Mouse (Mus musculus): ENCODE results near the gene Plagl2.

Gene Plagl2

DNA sequence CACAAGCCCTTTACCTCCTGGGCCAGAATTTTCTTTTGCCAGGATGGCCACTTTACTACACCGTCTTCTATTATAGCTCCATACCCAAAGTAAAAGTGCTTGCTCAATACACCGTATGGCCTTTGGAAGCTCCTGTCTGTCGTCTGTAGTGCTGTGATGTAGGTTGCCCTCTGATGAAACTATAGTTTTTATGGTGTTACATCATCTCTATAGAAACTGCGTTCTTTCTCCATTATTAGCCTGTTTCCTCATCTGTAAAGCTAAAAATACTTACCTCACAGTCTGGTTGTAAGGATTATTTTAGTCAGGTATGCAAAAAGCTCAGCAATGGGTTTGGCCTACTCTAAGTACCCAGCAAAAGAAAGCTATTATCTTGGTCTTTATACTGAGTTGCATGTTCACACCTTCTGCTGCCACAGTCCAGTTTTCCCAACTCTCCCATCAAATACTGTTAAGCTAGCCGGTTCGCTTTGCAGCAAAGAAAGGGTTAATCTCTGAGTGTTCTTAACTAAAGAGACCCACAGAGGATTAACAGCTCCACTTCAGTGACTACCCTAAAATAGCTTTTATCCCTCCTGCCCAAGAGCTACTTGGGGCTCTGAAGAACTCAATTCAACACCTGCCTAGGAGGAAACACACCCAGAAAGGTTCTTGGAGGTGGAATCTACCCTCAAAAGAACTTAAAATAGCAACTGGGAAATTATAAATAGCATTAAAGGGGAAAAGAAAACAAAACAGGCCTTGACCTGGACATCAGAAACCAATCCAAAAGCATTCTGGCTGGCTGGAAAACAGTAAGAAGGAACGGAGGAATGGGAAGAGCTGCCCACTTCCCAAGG, 2.0 kb downstream of the Plagl2 start:
- peak; percentile 52 for DNase-seq (ENCODE audit: low spot score)

DNA sequence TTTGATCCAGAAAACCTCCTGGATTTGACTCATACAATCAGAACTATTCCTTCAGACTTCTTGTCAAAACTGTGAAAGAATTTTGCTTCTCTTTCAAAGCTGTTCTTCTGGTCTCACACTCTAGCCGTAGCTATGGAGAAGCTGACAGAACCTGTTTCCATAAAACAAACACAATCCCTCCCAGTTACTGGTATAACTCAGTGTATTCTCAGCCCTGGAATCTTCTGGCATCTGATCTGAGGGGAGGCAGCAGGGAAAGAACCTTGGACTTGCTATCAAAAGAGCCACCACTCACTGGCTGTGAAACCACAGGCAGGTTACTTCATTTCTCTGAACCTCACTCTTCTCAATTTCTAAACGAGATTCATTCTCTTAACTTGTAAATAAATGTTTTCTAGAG, 2.8 kb downstream of the Plagl2 start:
- no peak for DNase-seq (ENCODE audit: low spot score)

DNA sequence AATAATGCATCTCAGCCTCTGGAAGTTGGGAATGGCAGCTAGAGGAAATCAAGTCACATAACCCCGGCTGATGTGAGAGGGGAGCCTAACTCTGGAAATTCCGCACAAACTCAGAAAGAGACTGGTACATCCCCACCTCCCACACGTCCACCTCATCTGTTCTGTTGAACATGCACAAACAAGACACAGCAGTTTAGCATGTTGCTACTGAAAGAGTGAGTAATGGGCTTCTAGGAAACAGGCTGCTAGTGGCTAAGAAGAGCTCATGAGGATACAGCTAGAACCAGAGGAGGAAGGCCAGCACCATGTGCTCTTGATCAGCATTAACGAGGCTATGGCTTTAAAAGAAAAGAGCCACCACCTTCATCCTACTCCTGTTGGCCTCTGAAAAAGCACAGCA, 3.3 kb downstream of the Plagl2 start:
- DNase-seq (ENCODE audit: low spot score) = no peak

DNA sequence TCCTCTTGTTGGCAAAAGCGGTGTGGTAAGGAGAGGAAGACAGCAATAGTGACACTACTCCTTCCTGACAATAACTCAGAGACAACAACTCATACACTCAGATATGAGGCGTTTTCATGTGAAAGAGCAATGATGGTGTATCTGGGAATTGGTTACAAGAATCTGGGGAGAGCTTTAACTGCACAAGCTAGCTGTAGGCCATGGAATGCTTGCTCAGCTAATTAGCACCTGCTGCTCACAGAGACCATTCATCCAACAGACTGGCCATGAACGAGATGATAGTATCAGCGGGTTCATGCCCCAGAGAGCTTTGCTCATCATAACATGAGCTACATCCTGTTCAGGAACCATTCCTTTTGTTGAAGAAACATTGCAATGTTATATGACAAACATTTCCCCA, 4.0 kb downstream of the Plagl2 start:
- no peak for DNase-seq (ENCODE audit: low spot score)

DNA sequence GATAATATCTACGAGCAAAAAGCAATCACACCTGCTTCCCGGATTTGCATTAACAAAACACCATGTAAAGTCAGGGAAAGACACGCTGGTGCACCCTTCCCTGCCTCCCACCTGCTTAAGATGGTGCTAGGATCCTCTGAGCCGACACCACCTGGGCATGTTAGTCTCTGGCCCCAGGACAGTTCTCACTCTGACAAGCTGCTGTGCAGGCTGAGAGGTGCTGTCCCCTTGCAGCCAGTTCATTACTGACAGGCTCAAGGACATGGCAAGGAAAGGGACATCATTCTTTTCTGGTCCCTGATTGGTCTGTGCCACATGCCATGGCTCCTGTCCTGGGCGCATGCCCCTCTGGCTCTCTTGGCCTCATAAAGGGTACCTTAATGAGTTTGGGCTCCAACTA, 12.7 kb downstream of the Plagl2 start:
- no peak for DNase-seq (ENCODE audit: low spot score)

DNA sequence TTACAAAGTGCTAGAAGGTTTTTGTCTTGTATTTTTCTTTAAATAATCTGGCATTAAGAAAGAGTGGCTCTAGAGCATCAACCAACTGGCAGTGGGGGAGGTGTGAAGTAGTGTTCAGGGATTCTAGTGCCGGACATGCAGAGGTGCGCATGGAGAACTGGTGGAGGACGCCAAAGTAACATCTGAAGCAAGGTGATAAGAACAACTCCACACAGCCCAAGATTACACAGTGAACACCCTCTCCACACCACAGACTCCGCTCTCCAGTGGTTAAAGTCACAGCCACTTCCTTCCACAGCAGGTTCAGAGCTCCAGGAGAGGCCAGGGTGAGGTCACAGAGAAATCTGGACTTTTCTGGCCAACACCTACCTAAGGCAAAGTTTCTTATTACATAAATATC, 13.3 kb downstream of the Plagl2 start:
- DNase-seq (ENCODE audit: low spot score) = no peak

DNA sequence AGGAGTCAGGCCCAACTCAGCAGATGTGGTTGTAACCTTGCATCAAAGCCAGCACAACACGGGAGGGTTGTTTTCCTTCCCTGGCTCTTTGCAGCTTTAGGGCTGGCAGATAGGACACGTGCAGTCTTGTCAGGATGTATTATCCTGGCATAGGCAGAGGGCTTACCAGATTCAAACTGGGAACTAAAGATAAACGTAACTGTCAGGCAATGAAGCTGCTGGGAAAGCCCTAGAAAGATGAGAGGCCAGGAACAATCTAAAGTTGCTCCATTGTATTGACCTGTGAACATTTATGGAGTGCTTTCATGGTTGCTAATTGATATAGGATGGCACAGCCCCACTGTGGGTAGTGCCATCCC, 15.7 kb downstream of the Plagl2 start:
- DNase-seq (ENCODE audit: low spot score) = no peak

DNA sequence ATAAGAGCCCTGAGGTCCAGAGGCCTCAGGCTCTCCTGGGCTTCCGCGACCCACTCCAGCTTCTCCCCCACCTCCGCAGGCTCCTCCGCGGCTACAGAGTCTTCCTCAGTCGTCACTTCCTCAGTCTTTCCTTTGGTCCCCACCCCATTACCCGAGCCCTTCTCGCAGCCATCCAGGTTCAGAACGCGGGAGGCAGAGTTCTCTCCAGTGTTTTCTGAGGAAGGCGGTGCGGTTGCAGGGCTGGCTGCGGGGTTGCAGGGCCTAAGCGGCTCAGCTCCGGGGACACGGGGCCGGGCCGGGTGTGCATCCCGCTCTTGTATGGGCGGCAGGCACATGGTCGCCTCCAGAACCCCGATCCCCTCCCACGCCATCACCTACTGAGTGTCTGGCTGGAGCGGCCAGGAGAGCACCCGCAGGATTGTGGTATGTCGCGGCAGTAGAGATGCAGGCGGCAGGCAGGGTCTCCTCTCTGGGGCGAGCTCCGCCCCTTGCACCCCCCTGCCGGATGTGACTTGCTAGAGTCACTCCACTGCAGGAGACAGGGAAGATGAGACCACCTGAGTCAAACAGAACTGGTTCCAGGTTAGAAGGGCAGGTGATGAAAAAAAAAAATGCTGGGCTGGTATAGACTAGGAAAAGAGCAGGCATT, 16.2 kb downstream of the Plagl2 start, which contains the start of gene Tspyl3:
TSS of gene Tspyl3 (minus strand) at position 496 of the 649 bp plus-strand sequence.
- DNase-seq (ENCODE audit: low spot score) = peak; percentile 59

DNA sequence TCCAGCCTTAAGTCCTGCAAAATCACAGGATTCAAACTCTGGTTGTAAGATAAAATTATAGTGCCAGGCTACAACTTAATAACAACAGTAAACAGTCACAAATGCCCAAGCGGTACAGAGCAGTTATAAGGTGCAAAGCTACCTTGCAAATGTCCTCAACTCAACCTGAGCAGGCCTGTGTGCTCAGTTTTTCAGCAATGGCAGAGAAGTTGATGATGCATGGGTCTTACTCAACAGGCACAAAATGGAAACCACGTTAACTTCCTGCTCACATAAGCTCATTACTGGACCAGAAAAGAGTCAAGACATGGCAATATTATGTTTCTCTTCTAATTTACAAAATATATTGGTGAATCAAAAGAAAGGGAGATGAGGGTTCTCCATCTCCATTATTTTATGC, 18.7 kb downstream of the Plagl2 start:
- DNase-seq (ENCODE audit: low spot score) = no peak

DNA sequence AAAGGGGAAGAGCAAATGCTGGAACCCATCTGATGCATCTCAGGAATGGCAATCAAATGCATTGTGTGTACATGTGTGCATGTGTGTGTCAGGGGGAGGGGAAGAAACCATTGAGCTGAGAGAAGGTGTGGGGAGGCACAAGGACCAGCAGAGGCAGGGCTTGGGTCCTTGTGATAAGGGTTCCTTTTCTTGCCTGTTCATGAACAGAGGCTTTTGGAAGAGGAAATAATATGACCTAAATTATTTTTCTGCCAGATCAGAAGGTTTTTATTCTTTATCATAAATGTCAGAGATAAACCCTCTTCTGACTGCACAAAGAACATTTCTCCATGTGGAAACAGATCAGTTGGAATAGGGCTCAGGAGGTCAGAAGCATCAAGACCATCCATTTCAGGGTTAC, 19.1 kb downstream of the Plagl2 start:
- DNase-seq (ENCODE audit: low spot score) = no peak

DNA sequence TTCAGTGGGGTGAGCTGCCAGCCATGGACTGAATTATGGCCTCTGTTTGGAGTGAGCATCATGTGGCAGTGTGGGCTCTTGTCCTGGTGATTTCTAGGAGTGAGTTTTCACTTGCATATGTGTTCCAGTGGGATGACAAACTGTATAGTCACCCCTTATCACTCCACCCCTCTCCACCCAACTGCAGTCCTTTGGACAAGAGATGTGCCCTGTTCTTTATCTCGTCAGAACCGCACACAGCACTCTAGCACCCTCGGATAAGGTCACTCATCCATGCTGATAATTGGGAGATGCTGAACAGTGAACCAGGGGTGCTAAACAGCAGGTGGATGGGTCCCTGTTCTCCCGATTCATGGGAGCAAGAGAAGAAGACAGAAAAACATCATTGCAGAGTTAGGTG, 19.6 kb downstream of the Plagl2 start:
- no peak for DNase-seq (ENCODE audit: low spot score)

DNA sequence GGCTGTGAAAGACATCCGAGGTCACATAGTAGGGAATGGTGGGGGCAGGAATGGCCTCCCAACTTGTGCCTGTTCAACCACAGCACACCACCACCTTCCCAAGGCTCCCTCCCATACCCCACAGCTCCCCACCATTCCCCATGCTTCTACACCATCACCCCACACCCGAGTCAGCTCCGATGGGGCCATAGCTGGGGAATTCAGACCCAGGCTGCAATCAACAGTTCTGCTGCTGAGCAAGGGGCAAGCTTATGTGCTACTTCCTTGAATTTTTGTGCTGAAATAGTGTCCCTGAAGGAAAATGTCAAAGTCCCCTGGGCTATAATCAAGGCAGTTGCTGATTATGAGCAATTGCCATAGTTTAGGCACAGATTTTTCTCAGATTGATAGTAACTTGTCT, 22.7 kb downstream of the Plagl2 start:
- no peak for DNase-seq (ENCODE audit: low spot score)

DNA sequence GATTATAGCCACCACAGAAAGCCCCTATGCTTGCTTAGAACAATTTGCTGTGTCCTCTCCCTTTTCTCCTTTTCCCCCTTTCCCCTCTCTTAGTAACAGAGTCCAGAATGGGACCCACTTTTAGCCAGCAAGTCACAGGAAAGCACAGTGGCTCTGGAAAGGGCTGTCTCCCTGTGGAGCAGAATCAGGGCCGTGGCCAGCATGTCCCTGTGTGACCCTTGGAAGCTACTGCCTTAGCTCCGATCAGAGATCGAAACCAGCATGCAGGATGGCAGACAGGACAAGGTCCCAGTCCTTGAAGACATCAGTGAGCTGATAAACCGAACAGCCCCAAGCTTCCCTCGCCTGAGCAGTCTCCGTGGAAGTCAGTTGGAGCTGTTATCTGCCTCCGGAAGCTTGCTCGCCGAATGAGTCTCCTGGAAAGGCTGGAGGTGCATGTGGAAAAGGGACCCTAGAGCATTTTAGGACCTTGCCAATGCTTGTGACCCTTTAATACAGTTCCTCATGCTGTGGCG, 23.3 kb downstream of the Plagl2 start:
- DNase-seq (ENCODE audit: low spot score) = no peak

DNA sequence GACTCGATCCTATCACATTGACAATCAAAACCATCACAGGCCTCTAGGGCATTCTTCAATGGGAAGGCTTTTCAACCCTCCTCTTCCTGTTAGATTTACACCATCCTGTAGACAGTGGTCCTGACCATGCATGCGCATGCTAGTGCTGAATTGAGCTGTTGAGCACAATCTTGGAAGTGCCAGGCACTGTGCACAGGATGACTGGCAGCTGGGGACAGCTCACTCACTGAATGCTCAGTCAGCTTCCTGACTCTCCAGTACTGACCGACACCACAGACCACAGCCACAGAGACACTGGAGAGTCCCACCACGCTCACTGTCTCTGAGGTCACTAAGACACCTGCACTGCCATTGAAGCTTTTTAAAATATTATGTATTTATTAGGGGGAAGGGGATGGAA, 25.8 kb downstream of the Plagl2 start:
- DNase-seq (ENCODE audit: low spot score) = no peak

DNA sequence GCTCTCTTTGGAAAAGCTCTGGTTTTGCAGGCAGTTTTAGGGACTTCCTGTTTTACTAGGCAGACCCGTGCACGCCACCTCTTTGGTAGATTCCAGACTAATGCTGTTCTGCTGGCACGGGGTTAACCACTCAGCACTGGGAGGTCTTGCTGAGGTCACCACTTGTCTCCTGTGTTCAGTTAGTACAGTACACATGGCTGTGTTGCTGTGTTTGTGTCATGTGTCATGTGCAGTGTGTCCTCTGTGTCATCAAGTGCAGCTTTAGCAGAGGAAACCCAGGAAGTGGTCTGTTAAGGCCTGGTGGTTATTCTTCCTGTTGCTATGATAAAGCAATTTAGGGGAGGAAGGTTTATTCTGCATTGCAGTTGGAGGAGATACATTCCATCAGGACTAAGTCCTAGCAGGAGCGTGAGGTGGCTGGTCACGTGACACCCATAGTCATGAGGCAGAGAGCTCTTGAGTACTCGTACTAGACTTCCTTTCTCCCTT, 26.4 kb downstream of the Plagl2 start:
- DNase-seq (ENCODE audit: low spot score) = no peak

DNA sequence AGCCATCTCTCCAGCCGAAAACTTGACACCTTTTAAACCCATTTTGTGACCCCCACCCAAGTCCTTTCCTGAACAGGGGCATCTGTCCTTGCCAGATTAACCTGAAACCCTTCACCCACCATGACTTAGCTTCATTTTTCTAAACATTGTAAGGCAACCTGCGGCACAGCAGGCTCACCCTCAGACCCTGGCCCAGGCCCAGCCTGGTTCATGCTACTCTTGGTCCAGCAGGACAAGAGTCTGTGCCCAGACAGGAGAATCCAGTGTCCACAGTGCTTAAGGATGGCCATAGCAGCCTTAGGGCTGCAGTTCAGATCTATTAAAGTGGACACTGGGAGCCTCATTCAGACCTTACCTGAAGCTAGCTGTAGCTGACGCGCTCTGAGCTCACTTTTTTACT, 27.9 kb downstream of the Plagl2 start:
- no peak for DNase-seq (ENCODE audit: low spot score)

DNA sequence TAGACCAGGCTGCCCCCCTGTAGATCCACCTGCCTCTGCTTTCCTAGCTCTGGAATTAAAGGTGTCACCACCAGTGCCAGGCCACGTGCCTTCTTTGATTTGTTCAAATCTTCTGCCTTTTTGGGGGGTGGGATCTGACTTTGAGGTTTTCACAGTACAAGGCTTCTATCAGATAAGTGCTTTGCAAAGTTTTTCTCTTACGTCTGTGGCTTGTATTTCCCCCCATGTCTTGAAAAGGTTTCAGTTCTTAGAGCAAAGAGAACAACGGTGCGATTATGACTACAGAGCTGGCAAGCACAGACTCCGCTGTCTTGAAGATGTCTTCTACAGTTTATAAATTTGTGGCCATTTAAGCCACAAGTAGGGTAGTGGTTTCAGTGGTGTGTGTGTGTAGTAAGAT, 29.8 kb downstream of the Plagl2 start:
- DNase-seq (ENCODE audit: low spot score) = no peak

DNA sequence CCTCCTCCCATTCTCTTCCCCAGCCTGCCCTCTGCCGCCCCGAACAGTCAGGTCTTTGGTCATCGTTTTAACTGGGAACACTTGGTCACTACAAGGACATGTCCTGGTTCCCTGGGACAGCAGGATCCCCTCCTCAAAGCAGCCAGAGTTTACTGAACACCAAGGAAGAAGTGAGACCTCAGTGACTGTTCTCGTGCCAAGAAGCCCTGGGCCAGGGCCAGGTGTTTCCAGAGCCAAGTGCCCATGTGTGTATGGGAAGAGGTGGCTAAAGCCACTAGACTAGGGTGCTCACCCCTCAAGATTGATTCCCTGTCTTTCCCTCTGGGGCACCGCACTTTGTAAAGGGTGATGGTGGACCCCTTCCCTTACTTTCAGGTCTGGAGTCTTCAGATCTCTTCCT, 31.9 kb downstream of the Plagl2 start:
- DNase-seq (ENCODE audit: low spot score) = no peak

DNA sequence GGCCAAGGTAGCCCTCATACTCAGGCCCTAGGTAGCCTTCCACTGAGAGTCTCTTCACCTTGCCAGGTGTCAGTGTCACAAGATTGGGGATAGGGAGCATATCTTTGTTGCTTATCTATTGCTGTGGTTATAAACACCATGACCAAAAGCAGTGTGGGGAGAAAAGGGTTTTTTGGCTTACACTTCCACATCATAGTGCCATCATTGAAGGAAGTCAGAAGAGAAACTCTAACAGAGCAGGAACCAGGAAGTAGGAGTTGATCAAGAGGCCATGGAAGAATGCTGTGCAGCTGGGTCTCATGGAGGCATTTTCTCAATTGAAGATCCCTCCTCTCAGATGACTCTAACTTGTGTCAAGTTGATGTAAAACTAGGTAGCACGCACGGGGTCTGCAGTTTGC, 33.1 kb downstream of the Plagl2 start:
- no peak for DNase-seq (ENCODE audit: low spot score)

DNA sequence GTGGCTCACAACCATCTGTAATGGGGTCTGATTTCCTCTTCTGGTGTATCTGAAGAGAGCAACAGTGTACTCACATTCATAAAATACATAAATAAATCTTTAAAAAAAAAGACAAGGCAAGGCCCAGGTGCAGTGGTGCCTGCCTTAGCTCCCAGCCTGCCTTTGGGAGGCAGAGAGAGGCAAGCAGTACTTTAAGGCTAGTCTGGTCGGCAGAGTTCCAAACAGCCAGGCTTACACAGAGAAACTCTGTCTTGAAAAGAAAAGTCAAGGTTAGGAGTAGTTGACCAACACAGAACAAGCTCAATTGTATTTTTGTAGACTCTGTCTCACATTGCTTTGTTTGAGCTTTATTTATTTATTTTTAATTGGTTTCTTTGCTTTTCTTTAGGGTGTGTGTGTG, 38.5 kb downstream of the Plagl2 start:
- DNase-seq (ENCODE audit: low spot score) = peak; percentile 77

DNA sequence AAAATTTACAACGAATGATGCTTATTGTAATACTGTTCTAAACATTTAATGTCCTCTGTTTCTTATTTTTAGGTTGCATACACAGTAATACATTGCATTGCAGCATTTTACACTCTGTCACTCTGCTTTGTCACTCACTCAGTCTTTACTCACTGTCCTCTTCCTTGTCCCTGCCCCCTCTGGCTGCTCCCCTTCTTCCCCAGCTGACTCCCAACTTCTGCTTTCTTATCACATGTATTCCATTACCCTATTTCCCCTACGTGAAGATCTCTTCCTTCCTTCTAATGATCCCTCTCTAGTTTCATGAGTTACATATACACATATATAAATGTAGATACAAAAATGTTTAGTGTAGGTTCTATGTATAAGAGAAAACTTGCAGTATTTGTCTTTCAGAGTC, 42.1 kb downstream of the Plagl2 start:
- no peak for DNase-seq (ENCODE audit: low spot score)

DNA sequence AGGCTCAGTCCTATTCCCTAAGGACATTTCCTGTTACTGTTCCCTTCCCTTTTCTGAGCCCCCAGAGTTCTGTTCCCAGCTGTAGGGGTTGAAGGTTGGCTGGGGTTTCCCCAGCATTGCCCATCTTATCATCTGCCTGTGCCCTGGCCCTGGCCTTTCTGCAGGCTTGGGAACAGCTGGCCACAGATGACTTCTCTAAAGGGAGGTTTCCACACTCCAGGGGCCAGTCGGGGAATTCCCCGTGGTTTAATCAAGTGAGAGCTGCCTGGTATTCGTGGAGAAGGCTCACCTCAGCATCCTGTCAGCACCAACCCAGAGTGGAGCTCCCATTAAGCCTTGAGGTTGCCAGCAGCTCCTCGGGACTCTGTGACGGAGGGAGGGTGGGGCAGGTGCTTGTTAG, 42.7 kb downstream of the Plagl2 start:
- DNase-seq (ENCODE audit: low spot score) = peak; percentile 57

DNA sequence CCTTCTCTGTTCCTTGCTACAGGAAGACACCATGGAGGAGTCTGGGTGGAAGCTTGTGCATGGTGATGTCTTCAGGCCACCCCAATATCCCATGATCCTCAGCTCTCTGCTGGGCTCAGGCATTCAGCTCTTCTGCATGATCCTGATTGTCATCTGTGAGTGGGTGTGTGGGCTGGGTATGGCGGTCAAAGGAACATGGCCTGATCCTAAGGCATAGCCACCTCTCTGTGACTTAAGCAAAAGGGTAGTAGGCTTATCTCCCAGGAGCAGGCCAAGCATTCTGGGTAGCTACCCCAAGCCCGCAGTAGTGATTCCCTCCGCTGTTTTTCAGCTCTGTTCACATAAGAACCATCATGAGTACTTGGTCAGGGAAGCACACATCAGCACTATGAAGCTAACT, 47.0 kb downstream of the Plagl2 start:
- DNase-seq (ENCODE audit: low spot score) = no peak

DNA sequence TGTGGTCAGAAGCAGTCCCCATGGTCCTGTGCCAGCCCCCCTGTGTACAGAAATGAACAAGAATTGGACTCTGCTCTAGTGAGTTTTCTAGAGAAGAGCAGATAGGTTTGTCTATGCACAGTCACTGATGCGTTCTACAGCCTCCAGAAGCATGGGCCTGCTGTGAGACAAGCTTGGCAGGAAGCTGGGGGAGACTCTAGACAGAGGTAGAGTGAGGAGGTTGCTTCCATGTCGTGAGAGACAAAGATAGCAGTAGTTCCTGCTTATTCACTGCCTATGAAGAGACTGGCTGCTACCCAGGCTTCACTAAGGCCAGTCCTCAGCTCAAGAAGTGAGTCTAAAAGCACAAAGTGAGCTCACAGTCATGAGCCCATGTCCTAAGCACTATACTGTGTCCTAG, 50.0 kb downstream of the Plagl2 start:
- DNase-seq (ENCODE audit: low spot score) = no peak

Data from testis, postnatal 10 days (tissue).